Mouse (Mus musculus): ENCODE measurements around the gene Ranbp1. TPM values are rescaled to one million over a fixed set of nuclear protein-coding genes. Genes with fewer than 3 reads are reported as not detected.

Gene Ranbp1
- total and polyA plus RNA-seq, 2 experiments, result 37.0 to 39.5 TPM

GRCm38 (mm10) chr16:18227187-18227586 is 21.3 kb downstream of the Ranbp1 start:
- Histone ChIP-seq H3K27ac (replicated peaks; ENCODE audit: insufficient read depth, low read depth, low read length) (no peak overlapping the region), H3K27me3 (ENCODE audit: control insufficient read depth, insufficient read depth, low read length) (no peaks in the 10 kb centered on the region), H3K4me1 (ENCODE audit: control insufficient read depth, insufficient read depth, low read length) (no peaks in the 10 kb centered on the region), H3K36me3 (ENCODE audit: control insufficient read depth, insufficient read depth, low read length) (no peaks in the 10 kb centered on the region), H3K9ac (ENCODE audit: low read depth, low read length) (no peak overlapping the region), H3K79me2 (ENCODE audit: control insufficient read depth, insufficient read depth, low read length) (no peaks in the 10 kb centered on the region), H3K4me3 (ENCODE audit: insufficient read depth, low read depth, low read length) (no peak overlapping the region)
- 92% methylated on average over 13 of the region's 13 CpGs for WGBS
- no peak for TF ChIP-seq CTCF (IDR thresholded peaks at IDR 0.05; ENCODE audit: low read depth, low read length)
- TF ChIP-seq POLR2A (IDR thresholded peaks at IDR 0.05; ENCODE audit: extremely low read depth, insufficient read depth, low read length), result no peak
- DNase-seq (ENCODE audit: extremely low read depth, low read depth, low spot score), result no peak

- Histone ChIP-seq H3K36me3 (ENCODE audit: control insufficient read depth, insufficient read depth, low read length) (no peaks in the 10 kb centered on the region), H3K4me3 (ENCODE audit: insufficient read depth, low read depth, low read length) (no peak overlapping the region), H3K79me2 (ENCODE audit: control insufficient read depth, insufficient read depth, low read length) (no peaks in the 10 kb centered on the region), H3K9ac (ENCODE audit: low read depth, low read length) (no peak overlapping the region), H3K27ac (replicated peaks; ENCODE audit: insufficient read depth, low read depth, low read length) (no peak overlapping the region), H3K27me3 (ENCODE audit: control insufficient read depth, insufficient read depth, low read length) (no peaks in the 10 kb centered on the region), H3K4me1 (ENCODE audit: control insufficient read depth, insufficient read depth, low read length) (no peaks in the 10 kb centered on the region)
- WGBS, result 89% methylated on average over 11 of the region's 11 CpGs
- DNase-seq (ENCODE audit: extremely low read depth, low read depth, low spot score), result no peak
- no peak for TF ChIP-seq CTCF (IDR thresholded peaks at IDR 0.05; ENCODE audit: low read depth, low read length)
- TF ChIP-seq POLR2A (IDR thresholded peaks at IDR 0.05; ENCODE audit: extremely low read depth, insufficient read depth, low read length), result no peak
Observed at GRCm38 (mm10) chr16:18222188-18222587, 26.3 kb downstream of the Ranbp1 start.

- WGBS, result 73% methylated on average over 11 of the region's 11 CpGs
- DNase-seq (ENCODE audit: extremely low read depth, low read depth, low spot score), result no peak
- Histone ChIP-seq H3K27ac (replicated peaks; ENCODE audit: insufficient read depth, low read depth, low read length) (no peak overlapping the region), H3K4me1 (ENCODE audit: control insufficient read depth, insufficient read depth, low read length) (no peaks in the 10 kb centered on the region), H3K4me3 (ENCODE audit: insufficient read depth, low read depth, low read length) (no peak overlapping the region), H3K27me3 (ENCODE audit: control insufficient read depth, insufficient read depth, low read length) (no peaks in the 10 kb centered on the region), H3K36me3 (ENCODE audit: control insufficient read depth, insufficient read depth, low read length) (no peaks in the 10 kb centered on the region), H3K9ac (ENCODE audit: low read depth, low read length) (no peak overlapping the region), H3K79me2 (ENCODE audit: control insufficient read depth, insufficient read depth, low read length) (no peaks in the 10 kb centered on the region)
- TF ChIP-seq POLR2A (IDR thresholded peaks at IDR 0.05; ENCODE audit: extremely low read depth, insufficient read depth, low read length), result no peak
- 0 out of 2 replicates have a peak, but pooled peaks have one; percentile 9 for TF ChIP-seq CTCF (IDR thresholded peaks at IDR 0.05; ENCODE audit: low read depth, low read length)
Observed at GRCm38 (mm10) chr16:18221543-18221898, 27.0 kb downstream of the Ranbp1 start.

GRCm38 (mm10) chr16:18220856-18221542 is 27.5 kb downstream of the Ranbp1 start:
- WGBS, result 90% methylated on average over 6 of the region's 6 CpGs
- no peaks in the 10 kb centered on the region for H3K36me3 ChIP-seq (ENCODE audit: control insufficient read depth, insufficient read depth, low read length)
- H3K27ac ChIP-seq (replicated peaks; ENCODE audit: insufficient read depth, low read depth, low read length), result no peak overlapping the region

GRCm38 (mm10) chr16:18220001-18220400 is 28.5 kb downstream of the Ranbp1 start:
- Histone ChIP-seq H3K27me3 (ENCODE audit: control insufficient read depth, insufficient read depth, low read length) (no peaks in the 10 kb centered on the region), H3K79me2 (ENCODE audit: control insufficient read depth, insufficient read depth, low read length) (no peaks in the 10 kb centered on the region), H3K36me3 (ENCODE audit: control insufficient read depth, insufficient read depth, low read length) (no peaks in the 10 kb centered on the region), H3K4me1 (ENCODE audit: control insufficient read depth, insufficient read depth, low read length) (no peaks in the 10 kb centered on the region), H3K27ac (replicated peaks; ENCODE audit: insufficient read depth, low read depth, low read length) (no peak overlapping the region), H3K9ac (ENCODE audit: low read depth, low read length) (no peak overlapping the region), H3K4me3 (ENCODE audit: insufficient read depth, low read depth, low read length) (no peak overlapping the region)
- TF ChIP-seq CTCF (IDR thresholded peaks at IDR 0.05; ENCODE audit: low read depth, low read length) (no peak), POLR2A (IDR thresholded peaks at IDR 0.05; ENCODE audit: extremely low read depth, insufficient read depth, low read length) (no peak)
- 63% methylated on average over 8 of the region's 8 CpGs for WGBS
- no peak for DNase-seq (ENCODE audit: extremely low read depth, low read depth, low spot score)

More at GRCm38 (mm10) chr16:18220856-18221542, 27.5 kb downstream of the Ranbp1 start:
- H3K4me1 ChIP-seq (ENCODE audit: control insufficient read depth, insufficient read depth, low read length), result no peaks in the 10 kb centered on the region
- no peaks in the 10 kb centered on the region for H3K79me2 ChIP-seq (ENCODE audit: control insufficient read depth, insufficient read depth, low read length)
- no peaks in the 10 kb centered on the region for H3K27me3 ChIP-seq (ENCODE audit: control insufficient read depth, insufficient read depth, low read length)
- no peak overlapping the region for H3K4me3 ChIP-seq (ENCODE audit: insufficient read depth, low read depth, low read length)
- no peak for DNase-seq (ENCODE audit: extremely low read depth, low read depth, low spot score)
- no peak overlapping the region for H3K9ac ChIP-seq (ENCODE audit: low read depth, low read length)
- no peak for TF ChIP-seq CTCF (IDR thresholded peaks at IDR 0.05; ENCODE audit: low read depth, low read length)
- no peak for TF ChIP-seq POLR2A (IDR thresholded peaks at IDR 0.05; ENCODE audit: extremely low read depth, insufficient read depth, low read length)

- Histone ChIP-seq H3K4me1 (ENCODE audit: control insufficient read depth, insufficient read depth, low read length) (no peaks in the 10 kb centered on the region), H3K4me3 (ENCODE audit: insufficient read depth, low read depth, low read length) (no peak overlapping the region), H3K9ac (ENCODE audit: low read depth, low read length) (no peak overlapping the region), H3K27me3 (ENCODE audit: control insufficient read depth, insufficient read depth, low read length) (no peaks in the 10 kb centered on the region), H3K27ac (replicated peaks; ENCODE audit: insufficient read depth, low read depth, low read length) (no peak overlapping the region), H3K36me3 (ENCODE audit: control insufficient read depth, insufficient read depth, low read length) (no peaks in the 10 kb centered on the region), H3K79me2 (ENCODE audit: control insufficient read depth, insufficient read depth, low read length) (no peaks in the 10 kb centered on the region)
- no peak for DNase-seq (ENCODE audit: extremely low read depth, low read depth, low spot score)
- 83% methylated on average over 9 of the region's 9 CpGs for WGBS
- TF ChIP-seq POLR2A (IDR thresholded peaks at IDR 0.05; ENCODE audit: extremely low read depth, insufficient read depth, low read length) (no peak), CTCF (IDR thresholded peaks at IDR 0.05; ENCODE audit: low read depth, low read length) (no peak)
Observed at GRCm38 (mm10) chr16:18218580-18218996, 29.9 kb downstream of the Ranbp1 start.
